Mouse (Mus musculus): ENCODE results near the gene Rassf8.

Gene Rassf8

GRCm38 (mm10) chr6:145746132-145746849 lies at the start of gene Rassf8:
Gene Rassf8 (plus strand): TSS chr6:145746748.
- DNase-seq (ENCODE audit: low spot score in 2 of 2), result peak; percentile 52 to 81

GRCm38 (mm10) chr6:145701021-145701540 lies 45.5 kb upstream of the Rassf8 start:
- no peak for DNase-seq (ENCODE audit: low spot score in 2 of 2)

DNA sequence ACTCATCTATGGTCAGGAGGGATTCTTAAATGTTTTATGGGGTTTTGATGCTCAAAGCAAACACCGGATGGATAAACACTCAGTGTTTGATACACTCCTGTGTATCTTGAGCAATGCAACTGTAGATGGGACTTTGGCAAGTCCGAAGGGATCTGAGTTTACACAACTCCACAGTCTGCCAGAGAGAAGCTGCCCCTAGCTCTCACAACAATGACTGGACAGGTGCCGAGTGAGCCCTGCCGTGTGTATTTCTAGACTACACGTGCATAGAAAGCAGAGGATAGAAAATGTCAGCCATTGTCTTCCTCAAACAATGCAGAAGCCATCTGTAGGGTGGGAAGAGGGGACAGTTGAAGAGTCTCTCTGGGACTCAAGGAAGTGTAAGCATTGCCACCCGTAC lies 42.9 kb upstream of the Rassf8 start:
- DNase-seq (ENCODE audit: low spot score in 2 of 2), result no peak

DNA sequence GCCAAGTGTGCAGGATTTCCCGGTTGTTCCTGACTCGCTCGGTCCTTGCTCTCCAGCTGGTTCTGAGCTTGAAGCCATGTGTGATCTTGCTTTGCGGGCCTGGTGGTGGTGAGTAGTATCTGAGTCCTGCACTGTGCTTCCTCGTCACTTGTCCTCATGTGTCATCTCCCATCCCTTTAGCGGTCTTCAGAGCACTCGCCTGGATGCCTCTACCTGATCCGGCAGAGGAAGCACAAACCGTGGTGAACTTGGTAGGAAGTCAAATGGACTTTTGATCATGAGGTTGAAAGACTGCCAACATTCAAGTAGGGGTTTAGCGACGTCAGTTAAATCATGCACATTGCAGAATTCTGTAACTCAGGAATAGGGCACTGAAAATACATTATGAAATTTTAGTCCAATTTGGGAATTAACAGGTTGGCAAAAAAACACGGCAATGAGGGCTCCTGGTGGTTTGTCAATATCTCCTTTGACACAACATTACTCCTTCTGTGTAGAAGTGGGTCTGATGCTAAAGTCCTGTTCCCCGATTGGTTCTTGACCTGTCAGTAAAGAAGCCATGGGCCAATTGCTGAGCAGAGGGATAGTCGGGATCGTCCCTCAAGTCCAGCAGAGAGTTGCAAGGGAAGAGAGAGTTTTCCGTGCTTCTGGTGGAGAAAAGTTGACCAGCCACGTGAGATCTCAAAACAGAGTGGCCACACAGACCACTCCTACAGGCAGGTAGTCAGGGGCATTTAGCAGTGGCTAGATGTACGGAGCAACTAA lies 36.4 kb upstream of the Rassf8 start:
- DNase-seq (ENCODE audit: low spot score in 2 of 2), result no peak

GRCm38 (mm10) chr6:145710797-145711196 lies 35.8 kb upstream of the Rassf8 start:
- DNase-seq (ENCODE audit: low spot score in 2 of 2), result no peak

- DNase-seq (ENCODE audit: low spot score in 2 of 2), result no peak
Observed at GRCm38 (mm10) chr6:145711320-145711719, 35.2 kb upstream of the Rassf8 start.

DNA sequence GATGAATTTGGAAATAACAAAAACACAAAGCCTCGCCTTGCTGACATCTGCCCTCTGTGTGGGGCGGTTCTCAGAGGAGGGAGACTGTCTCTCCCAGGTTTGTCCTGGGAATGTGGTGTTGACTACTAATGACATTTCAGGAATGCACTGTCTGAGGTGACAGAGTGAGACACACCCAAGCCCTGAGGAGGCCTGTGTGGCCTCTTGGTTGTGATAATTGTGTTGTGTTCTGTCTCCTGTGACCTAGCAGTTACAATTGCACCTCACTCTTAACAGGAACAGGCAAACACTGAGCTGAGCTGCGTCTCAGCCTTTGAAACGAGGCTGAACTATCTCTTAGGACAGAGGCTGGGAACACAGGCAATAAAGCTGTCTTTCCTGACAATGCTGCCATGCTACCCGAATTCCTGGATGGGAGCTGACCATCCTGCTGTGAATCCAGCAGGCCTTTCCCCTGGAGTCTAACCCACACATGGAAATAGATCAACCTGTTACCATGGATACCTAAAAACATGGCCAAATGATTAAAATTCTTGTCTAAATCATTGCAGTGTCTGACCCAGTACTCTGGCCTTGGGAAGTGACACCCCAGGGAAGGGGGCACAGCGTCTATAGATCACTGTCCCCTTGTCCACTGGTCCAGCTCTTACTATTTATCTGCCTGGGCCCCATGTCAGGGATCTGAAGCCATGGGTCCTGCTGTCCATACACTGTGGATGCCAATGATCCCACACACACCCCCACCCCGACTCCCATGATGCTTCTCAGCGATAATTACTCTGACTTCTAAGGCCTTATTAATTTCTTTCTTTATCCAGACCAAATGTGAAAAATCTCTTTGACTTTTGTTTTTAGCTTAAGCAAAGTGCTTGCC lies 33.1 kb upstream of the Rassf8 start:
- no peak for DNase-seq (ENCODE audit: low spot score in 2 of 2)

DNA sequence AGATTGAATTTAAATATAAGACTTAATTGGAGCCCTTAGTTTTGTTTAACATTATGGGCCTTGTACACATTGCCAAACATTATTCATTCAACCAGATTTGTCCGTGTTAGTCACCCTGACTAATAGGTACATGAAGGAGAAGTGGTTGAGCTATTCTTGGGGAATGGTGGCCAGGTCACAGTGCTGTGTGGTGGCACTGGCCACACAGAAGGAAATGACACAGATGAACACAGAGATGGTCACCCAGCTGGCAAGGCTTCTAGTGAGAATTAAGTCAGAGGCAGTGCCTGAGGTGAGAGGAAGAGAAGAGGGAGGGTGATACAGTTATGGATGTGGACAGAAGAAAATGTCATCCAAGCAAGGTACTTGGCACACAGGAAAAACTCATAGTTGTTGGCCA lies 32.4 kb upstream of the Rassf8 start:
- no peak for DNase-seq (ENCODE audit: low spot score in 2 of 2)

- no peak for DNase-seq (ENCODE audit: low spot score in 2 of 2)
Observed at GRCm38 (mm10) chr6:145722596-145722995, 24.0 kb upstream of the Rassf8 start.

DNA sequence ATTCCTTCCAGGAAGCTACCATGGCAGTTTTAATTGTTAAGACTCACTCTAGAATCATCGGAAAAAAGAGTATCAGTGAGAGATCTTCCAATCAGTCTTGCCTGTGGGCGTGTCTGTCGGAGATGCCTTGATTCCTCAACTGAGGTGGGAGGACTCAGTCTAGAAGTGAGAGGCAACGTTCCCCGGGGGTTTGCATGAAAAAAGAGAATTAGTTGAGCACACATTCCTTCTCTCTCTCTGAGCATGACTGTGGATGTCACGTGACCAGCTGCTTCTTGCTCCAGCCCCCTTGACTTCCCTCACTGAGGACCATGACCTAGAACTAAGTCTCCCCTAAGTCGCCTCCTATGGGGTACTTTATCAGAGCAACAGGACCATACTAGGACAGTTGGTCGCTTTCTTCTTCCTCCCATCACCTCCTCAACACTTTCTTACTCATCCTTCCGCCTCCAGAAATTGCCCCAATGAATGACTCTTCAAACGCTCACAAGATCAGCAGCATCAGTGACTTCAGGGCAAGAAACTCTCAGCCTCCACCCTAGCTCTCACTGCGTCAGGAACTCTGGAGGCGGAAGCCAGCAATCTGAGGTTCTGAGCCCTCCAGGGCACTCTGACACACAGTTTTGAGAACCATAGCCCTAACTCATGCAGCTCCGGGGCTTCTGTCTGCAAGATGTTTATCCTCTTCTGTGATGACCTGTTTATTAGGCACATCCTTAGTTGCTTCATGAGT lies 23.3 kb upstream of the Rassf8 start:
- DNase-seq (ENCODE audit: low spot score in 2 of 2), result no peak

DNA sequence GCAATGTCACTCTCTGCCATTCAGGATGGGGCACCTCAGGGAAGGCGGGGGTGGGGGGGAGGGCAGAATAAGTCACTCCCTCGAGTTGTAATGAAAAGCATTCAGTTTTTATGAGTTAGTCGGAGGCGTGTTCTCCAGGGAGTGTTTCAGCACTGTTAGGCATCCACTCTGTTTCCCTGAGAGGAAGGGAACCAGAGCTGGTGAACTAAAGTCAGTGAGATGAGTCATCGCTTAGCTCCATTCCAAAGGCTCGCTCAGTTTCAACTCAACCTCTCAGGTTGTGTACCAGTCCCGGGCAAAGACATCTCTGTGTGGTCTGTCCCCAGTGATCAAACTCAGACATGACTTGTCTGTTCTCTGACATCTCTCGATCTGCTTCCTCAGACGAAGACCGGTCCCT lies 20.7 kb upstream of the Rassf8 start:
- no peak for DNase-seq (ENCODE audit: low spot score in 2 of 2)

- DNase-seq (ENCODE audit: low spot score in 2 of 2), result no peak
Observed at GRCm38 (mm10) chr6:145726986-145727385, 19.6 kb upstream of the Rassf8 start.

DNA sequence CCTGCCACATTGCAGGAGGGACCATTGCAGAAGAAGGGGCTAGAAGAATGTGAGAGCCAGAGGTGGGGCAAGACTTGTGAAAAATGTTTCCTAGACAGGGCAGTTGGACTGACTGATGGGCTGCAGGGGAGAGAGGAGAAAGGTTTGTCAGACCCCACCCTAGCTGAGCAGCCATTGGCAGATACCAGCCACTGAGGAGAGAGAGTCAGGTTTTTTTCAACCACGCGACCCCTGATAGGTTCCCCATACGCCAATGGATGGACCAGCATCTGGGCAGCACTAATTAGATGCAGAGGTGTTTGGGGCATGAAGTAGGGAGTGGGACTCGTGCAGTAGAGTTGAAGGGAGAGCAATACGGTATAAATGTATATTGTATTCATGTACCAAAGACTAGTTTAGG lies 13.7 kb upstream of the Rassf8 start:
- no peak for DNase-seq (ENCODE audit: low spot score in 2 of 2)

DNA sequence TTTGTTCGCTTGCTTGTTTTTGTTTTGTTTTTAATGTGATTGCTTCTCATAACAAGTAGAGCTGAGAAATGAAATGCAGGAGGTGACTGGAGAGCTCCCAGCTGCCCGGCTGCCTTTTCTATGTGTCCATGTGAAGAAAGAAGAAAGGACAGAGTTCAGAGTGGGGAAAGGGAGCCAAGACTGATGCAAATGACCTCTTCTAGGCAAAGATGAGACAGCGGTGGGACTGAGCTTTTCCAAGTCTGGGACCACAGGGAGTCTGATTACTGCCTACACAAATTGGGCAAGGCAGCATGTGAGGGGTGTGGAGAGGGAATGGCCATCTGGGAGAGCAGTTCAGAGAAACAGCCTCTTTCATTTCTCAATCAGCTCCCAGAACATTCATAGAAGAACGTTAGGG lies 13.3 kb upstream of the Rassf8 start:
- no peak for DNase-seq (ENCODE audit: low spot score in 2 of 2)

DNA sequence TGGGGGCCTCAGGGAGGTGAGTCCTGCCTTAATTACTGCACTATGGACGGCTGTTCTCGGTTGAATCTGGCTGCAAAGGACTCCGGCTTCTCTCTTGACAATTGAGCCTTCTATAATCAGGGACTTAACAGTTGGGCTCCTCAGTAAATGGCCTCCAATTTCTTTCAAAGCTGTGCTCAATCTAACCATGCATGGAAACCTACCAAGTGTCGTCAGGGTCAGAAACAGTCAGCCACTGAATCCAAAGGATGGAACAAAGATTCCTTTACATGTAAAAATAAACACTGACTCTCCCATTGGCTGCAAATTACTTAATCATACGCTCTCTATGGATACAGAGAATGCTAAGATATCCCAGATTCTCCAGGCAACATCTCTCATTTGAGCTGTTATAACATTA lies 12.6 kb upstream of the Rassf8 start:
- no peak for DNase-seq (ENCODE audit: low spot score in 2 of 2)

DNA sequence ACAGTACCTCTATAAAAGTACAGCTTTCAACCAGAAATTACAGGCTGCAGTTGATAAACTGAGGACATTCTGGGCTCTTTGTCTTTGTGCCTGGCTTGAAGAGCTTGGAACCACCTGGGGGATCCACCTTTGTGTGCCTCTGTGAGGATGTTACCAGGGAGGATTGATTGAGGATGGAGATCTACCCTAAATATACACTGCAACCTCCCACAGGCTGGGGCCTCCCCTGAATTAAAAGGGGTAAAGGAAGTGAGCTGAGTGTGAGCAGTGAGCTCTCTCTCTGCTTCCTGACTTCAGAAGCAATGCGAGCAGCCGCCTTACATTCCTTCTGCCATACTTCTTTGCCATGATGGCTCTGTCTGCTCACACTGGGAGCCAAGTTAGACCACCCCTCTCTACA lies 10.4 kb upstream of the Rassf8 start:
- DNase-seq (ENCODE audit: low spot score in 2 of 2), result no peak

GRCm38 (mm10) chr6:145739231-145739630 lies 7.3 kb upstream of the Rassf8 start:
- DNase-seq (ENCODE audit: low spot score in 2 of 2), result no peak

DNA sequence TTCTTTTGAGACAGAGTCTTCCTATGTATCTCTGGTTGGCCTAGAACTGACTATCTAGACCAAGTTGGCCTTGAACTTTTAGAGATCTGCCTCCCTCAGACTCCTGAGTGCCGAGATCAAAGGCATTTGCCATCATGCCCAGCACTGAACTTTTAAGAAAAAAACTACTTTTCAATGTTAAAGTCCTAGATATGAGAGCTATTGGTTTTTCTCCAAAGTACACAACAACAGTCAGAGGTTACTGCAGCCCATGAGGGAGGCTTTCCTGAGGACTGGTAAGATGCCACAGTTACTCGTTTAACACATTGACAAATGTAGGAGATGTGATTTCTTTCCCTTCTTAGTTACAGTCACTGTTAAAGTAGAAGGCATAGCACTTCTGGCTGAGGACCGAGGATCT lies 6.5 kb upstream of the Rassf8 start:
- no peak for DNase-seq (ENCODE audit: low spot score in 2 of 2)

GRCm38 (mm10) chr6:145745291-145745690 lies 1.3 kb upstream of the Rassf8 start:
- no peak for DNase-seq (ENCODE audit: low spot score in 2 of 2)

DNA sequence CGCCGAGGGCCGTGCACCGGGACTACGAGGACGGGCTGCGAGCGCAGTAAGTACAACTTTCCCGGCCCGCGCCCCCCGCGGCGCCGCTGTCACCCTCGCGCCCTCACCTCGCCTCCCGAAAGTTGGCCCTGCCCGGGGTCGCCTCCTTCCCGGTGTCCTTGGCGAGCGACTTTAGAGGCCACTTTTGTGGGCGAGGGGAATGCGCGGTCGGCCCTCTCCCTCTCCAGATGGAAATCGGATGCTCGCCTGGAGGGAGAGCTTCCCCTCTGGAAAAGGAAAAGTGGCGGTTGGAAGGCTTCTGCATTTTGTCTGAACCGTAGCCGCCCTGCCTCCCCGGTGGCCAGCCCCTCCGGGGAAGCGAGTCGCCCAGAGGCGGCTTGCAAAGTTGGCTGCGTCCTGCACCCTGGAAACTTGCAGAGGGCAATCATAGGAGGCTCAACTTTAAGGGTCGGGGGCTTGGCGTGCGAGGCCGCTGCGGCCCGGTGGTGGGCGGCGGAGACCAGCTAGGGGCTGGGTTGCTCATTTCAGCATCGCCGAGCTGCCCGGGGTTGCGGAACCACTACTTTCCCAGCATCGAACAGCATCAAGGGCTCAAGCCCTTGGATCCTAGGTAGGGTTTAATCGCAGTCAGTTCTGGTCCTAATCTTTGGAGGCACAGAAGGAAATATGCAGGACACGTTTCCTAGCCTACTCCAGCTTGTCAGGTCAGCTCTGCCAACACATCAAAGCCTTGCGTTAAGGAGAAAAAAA lies 548 bp downstream of the Rassf8 start:
- peak in 1 of 2 experiments; percentile 33 for DNase-seq (ENCODE audit: low spot score in 2 of 2)

All from cerebellum, postnatal 4 days (tissue).